Mouse (Mus musculus): ENCODE data around the gene Prmt7. TPM values are rescaled to one million over a fixed set of nuclear protein-coding genes. Genes with fewer than 3 reads are reported as not detected.

Gene Prmt7
- total RNA-seq, 2 experiments from 2014 or later, result 27.5 to 29.8 TPM

DNA sequence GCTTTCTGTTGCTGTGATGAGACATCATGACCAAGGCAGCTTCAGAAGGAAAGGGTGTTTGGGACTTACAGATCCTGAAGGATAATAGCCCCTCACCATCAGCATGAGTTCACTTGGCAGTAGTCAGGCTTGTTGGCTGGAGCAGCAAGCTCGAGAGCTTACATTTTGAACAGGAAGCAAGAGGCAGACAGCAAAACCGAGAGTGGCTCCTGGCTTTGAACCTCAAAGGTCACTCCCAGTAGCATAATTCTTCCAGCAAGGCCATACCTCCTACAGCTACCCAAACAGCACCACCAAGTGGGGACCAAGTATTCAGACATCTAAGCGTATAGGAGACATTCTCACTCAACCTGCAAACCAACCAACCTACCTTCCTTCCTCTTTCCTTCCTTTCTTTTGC lies 22.0 kb downstream of the Prmt7 start:
- intact Hi-C loops (cut with DNase I), result no loop called here
- no peak for TF ChIP-seq CTCF (IDR thresholded peaks at IDR 0.05)
- no peak for DNase-seq
- H3K27ac ChIP-seq, result no peak overlapping the region
- H3K4me3 ChIP-seq, result no peak overlapping the region

- intact Hi-C loops (cut with DNase I), result no loop called here
- TF ChIP-seq CTCF (IDR thresholded peaks at IDR 0.05), result no peak
- Histone ChIP-seq H3K4me3 (no peak overlapping the region), H3K27ac (no peak overlapping the region)
- DNase-seq, result no peak
These were observed 24.0 kb downstream of the Prmt7 start for GRCm38 (mm10) chr8:106234567-106235261.

DNA sequence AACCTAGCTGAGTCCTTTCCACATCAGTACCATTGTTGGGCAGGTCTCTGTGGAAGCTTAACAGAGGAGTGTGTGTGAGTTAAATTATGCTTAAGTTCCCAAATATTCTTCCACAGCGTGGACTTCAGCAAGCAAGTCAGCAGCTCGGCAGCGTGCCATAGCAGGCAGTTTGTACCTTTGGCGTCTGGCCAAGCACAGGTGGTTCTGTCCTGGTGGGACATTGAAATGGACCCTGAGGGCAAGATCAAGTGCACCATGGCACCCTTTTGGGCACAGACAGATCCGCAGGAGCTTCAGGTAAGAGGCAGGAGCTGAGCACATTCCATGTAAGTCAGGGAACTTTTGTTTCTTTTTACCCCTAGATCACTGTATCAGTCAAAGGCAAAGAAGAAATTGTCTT lies 26.4 kb downstream of the Prmt7 start:
- no peak for TF ChIP-seq CTCF (IDR thresholded peaks at IDR 0.05)
- intact Hi-C loops (cut with DNase I), result no loop called here
- Histone ChIP-seq H3K4me3 (no peak overlapping the region), H3K27ac (no peak overlapping the region)
- DNase-seq, result no peak

GRCm38 (mm10) chr8:106250186-106250585 lies 39.5 kb downstream of the Prmt7 start:
- intact Hi-C loops (cut with DNase I), result loop anchor here (10.0 kb wide), 1 partner anchor 155 kb away; no protein-coding TSS in a partner anchor
- no peak for TF ChIP-seq CTCF (IDR thresholded peaks at IDR 0.05)
- no peak overlapping the region for H3K4me3 ChIP-seq
- no peak for DNase-seq
- H3K27ac ChIP-seq, result no peak overlapping the region

DNA sequence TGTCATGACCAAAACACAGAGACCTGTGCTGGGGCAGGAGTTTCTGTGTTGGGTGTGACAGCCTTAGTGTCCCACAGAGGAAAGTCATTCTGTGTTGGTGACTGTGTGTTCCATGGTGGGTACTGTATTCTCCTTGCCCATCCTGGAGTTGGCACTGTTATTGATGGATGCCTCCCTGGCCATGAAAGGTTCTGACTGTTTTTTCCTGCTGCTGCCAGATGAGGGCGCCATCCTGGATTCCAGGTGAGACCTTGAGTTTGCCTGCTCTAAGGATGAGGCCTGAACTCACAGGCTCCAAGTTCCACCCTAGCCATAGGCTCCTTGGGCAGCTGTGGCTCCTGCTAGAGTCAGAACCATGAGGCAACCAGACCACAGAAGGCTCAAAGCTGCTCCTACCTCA lies 47.4 kb downstream of the Prmt7 start:
- DNase-seq, result no peak
- intact Hi-C loops (cut with DNase I), result loop anchor here (10.0 kb wide), 1 partner anchor 147 kb away; no protein-coding TSS in a partner anchor
- TF ChIP-seq CTCF (IDR thresholded peaks at IDR 0.05), result peak; percentile 38; the same call in 1 of the 2 replicates
- H3K27ac ChIP-seq, result no peak overlapping the region
- H3K4me3 ChIP-seq, result no peak overlapping the region

DNA sequence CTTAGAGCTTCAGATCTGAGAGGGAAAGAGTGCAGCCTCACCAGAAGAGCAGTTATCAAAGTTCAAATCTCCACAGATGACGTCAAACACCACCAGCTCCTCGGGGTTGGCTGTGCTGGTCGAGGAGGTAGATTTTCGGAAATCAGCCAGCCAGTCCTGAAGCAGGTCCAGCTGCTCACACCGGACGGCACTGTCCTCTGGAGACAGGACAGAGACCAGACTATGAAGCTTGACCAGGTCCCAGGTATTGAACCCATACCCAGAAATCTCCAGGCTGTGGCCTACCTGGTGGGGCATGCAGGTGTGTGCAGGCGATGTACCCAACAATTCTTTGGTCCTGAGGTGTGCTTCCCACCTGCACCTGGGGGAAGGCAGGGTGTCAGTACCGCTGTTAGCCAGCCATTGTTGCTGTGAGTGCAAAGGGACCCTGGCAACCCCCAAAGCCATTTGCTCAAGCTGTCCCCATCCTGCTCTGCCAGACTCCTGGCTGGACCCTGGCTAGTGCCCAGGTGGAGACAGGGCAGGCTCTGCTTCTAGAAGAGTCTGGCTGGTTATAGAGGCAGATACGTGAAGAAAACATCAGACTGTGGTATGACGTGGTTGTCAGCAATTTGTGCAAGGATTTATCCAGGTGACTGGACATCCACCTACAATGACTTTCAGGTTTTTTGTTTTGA lies 49.0 kb downstream of the Prmt7 start:
- DNase-seq, result no peak
- TF ChIP-seq CTCF (IDR thresholded peaks at IDR 0.05), result no peak
- intact Hi-C loops (cut with DNase I), result loop anchor here (10.0 kb wide), 1 partner anchor 145 kb away; no protein-coding TSS in a partner anchor
- no peak overlapping the region for H3K27ac ChIP-seq
- no peak overlapping the region for H3K4me3 ChIP-seq

DNA sequence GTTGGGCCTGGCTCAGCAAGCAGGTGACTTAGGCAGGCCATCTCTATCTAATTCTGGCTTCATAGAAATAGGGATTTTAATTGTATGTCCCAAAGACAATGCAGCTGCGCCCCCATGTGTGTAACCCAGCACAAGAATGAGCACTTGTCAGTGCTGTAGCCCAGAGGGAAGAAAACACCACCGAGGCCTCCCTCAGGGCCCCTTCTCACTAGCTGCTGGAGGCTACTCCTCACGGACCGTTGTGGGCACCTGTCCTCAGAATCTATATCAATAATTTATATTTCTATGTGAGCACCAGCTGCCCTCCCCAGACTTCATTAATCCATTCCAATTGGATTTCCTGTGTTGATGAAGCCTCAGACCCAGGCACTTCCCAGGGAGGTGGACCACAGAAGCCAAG lies 50.2 kb downstream of the Prmt7 start:
- intact Hi-C loops (cut with DNase I), result no loop called here
- Histone ChIP-seq H3K4me3 (no peak overlapping the region), H3K27ac (no peak overlapping the region)
- DNase-seq, result no peak
- no peak for TF ChIP-seq CTCF (IDR thresholded peaks at IDR 0.05)

- no peak for TF ChIP-seq CTCF (IDR thresholded peaks at IDR 0.05)
- H3K4me3 ChIP-seq, result no peak overlapping the region
- no peak overlapping the region for H3K27ac ChIP-seq
- DNase-seq, result peak; percentile 65
- intact Hi-C loops (cut with DNase I), result no loop called here
These were observed 51.6 kb downstream of the Prmt7 start for GRCm38 (mm10) chr8:106262343-106262742.

GRCm38 (mm10) chr8:106263928-106264327 lies 53.2 kb downstream of the Prmt7 start:
- H3K4me3 ChIP-seq, result no peak overlapping the region
- no peak for DNase-seq
- intact Hi-C loops (cut with DNase I), result no loop called here
- no peak overlapping the region for H3K27ac ChIP-seq
- no peak for TF ChIP-seq CTCF (IDR thresholded peaks at IDR 0.05)

- no peak for DNase-seq
- Histone ChIP-seq H3K27ac (no peak overlapping the region), H3K4me3 (no peak overlapping the region)
- intact Hi-C loops (cut with DNase I), result no loop called here
- TF ChIP-seq CTCF (IDR thresholded peaks at IDR 0.05), result no peak
These were observed 54.7 kb downstream of the Prmt7 start for GRCm38 (mm10) chr8:106265398-106265797.

GRCm38 (mm10) chr8:106268710-106269346 lies 58.1 kb downstream of the Prmt7 start:
- DNase-seq, result no peak
- intact Hi-C loops (cut with DNase I), result no loop called here
- TF ChIP-seq CTCF (IDR thresholded peaks at IDR 0.05), result no peak
- H3K27ac ChIP-seq, result no peak overlapping the region
- no peak overlapping the region for H3K4me3 ChIP-seq

DNA sequence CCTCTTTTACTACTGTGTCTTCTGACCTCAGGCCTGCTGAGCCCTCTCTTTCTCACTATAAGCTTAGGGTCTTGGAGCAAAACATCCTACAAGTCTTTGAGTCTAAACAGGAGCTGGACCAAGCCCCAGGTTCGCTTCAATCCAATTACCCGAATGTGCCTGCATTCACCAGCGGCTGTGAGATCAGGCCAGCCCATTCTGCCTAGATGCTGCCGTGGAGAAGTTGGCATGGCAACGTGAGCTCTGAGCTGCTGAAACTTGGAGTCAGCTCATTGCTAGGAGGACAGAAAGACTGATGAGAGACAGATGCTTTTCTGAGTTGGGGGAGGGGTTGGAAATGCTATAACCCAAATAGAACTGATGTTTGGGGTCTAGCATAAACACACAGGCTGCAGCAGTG lies 60.1 kb downstream of the Prmt7 start:
- DNase-seq, result no peak
- TF ChIP-seq CTCF (IDR thresholded peaks at IDR 0.05), result no peak
- intact Hi-C loops (cut with DNase I), result no loop called here
- no peak overlapping the region for H3K4me3 ChIP-seq
- H3K27ac ChIP-seq, result no peak overlapping the region

- intact Hi-C loops (cut with DNase I), result no loop called here
- DNase-seq, result no peak
- H3K27ac ChIP-seq, result no peak overlapping the region
These were observed 60.6 kb downstream of the Prmt7 start for GRCm38 (mm10) chr8:106271378-106271777.

More at GRCm38 (mm10) chr8:106271378-106271777, 60.6 kb downstream of the Prmt7 start:
- TF ChIP-seq CTCF (IDR thresholded peaks at IDR 0.05), result no peak
- no peak overlapping the region for H3K4me3 ChIP-seq

All from gastrocnemius, adult 2 months (tissue).